Mouse (Mus musculus) small intestine, adult 2 months (tissue): ENCODE data around the gene Eml4.

Experiments used
- CTCF ChIP-seq: fragments of 200-500 bp; IDR thresholded peaks from 2 replicates; pipeline ENCODE4 v1.5.1; 2012; ENCODE audit warnings: low read depth, mild to moderate bottlenecking, control low read depth, inconsistent platforms, low read length, moderate library complexity, mixed read lengths; ENCODE audit not compliant: insufficient replicate concordance, insufficient read length; ENCODE audit errors: extremely low read depth
- POLR2A ChIP-seq: fragments of 200-500 bp; IDR thresholded peaks from 2 replicates; pipeline ENCODE4 v1.6.1; 2012; ENCODE audit warnings: low read depth, mild to moderate bottlenecking, control low read depth, inconsistent platforms, low read length, moderate library complexity

DNA sequence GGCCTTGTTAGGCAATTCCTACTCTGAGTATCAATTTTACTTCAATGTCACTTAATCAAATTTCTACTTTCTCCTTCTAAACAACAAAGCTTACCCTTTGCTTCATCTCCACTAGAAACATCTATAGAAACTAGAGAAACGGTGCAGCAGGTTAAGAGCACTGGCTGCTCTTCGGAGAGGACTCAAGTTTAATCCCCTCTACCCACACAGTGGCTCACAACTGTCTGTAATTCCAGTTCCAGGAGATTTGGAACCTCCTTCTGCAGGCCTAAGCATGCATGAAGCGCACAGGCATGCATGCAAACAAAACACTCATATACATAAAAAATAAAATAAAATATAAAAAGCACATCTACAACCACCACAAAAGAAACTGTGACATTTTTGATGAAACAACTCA, 161.4 kb downstream of the Eml4 start:
- no peak for TF ChIP-seq POLR2A
- TF ChIP-seq CTCF = no peak
